Mouse (Mus musculus) stomach, postnatal 0 days (tissue): Measurements from ENCODE around the gene Agrp. TPM values are rescaled to one million over a fixed set of nuclear protein-coding genes. Genes with fewer than 3 reads are reported as not detected.

Experiments
- ATAC-seq: fragments of 200-750 bp; cut with Nextera tagmentation; 2 replicates; pipeline ENCODE4 v1.8.0; 2017; ENCODE audit not compliant: low FRiP score, low TSS enrichment
- DNase-seq: peaks from one replicate; pipeline ENCODE4 v3.0.0-alpha.2; 2016; ENCODE audit warnings: low spot score
- H3K27ac ChIP-seq: fragments of 300-500 bp; sonication (generic); replicated peaks from 2 replicates; pipeline ENCODE4 v1.5.1; 2014; ENCODE audit warnings: mild to moderate bottlenecking, control low read depth
- H3K27me3 ChIP-seq: fragments of 300-500 bp; sonication (generic); 2 replicates; pipeline ENCODE4 v1.6.1; 2014; ENCODE audit warnings: low read length; ENCODE audit not compliant: control insufficient read depth, insufficient read depth
- H3K36me3 ChIP-seq: fragments of 300-500 bp; sonication (generic); 2 replicates; pipeline ENCODE4 v1.6.1; 2014; ENCODE audit warnings: low read length, mixed read lengths; ENCODE audit not compliant: control insufficient read depth, insufficient read depth
- H3K4me1 ChIP-seq: fragments of 300-500 bp; sonication (generic); replicated peaks from 2 replicates; pipeline ENCODE4 v1.6.1; 2014; ENCODE audit warnings: antibody characterized with exemption; ENCODE audit not compliant: control insufficient read depth, insufficient read depth
- H3K4me2 ChIP-seq: fragments of 300-500 bp; sonication (generic); replicated peaks from 2 replicates; pipeline ENCODE4 v1.6.1; 2014; ENCODE audit warnings: low read depth, mild to moderate bottlenecking, control low read depth, moderate library complexity
- H3K4me3 ChIP-seq: fragments of 300-500 bp; sonication (generic); 2 replicates; pipeline ENCODE4 v1.5.1; 2014; ENCODE audit warnings: low read depth, low read length, control low read depth
- H3K9ac ChIP-seq: fragments of 300-500 bp; sonication (generic); 2 replicates; pipeline ENCODE4 v1.6.1; 2014; ENCODE audit warnings: mild to moderate bottlenecking, low read length, control low read depth, mixed read lengths
- H3K9me3 ChIP-seq: fragments of 300-500 bp; sonication (generic); 2 replicates; pipeline ENCODE4 v1.6.1; 2016; ENCODE audit warnings: low read length; ENCODE audit not compliant: control insufficient read depth
- CTCF ChIP-seq: IDR thresholded peaks from 2 replicates; pipeline ENCODE4 v1.5.1; 2016; ENCODE audit warnings: antibody characterized with exemption, low read depth, mild to moderate bottlenecking, moderate library complexity
- EP300 ChIP-seq: optimal IDR thresholded peaks from 2 replicates; pipeline ENCODE3; 2016; ENCODE audit warnings: antibody characterized with exemption
- WGBS: fragments of 180-500 bp; shearing (Covaris S2); extraction: QIAGEN DNeasy Blood & Tissue Kit; methylation state at CpG from one replicate; pipeline ENCODE4 v1.1.7; 2014; 5-methylcytosine and 5-hydroxymethylcytosine counted together
- microRNA counts: library from miRNA; unstranded; fragments of <30 nt; microRNA quantifications from one replicate; lab custom pipeline; 2015
- microRNA-seq: library from miRNA; unstranded; fragments of <30 nt; microRNA quantifications from one replicate; pipeline ENCODE4, GENCODE M21; 2016
- polyA plus RNA-seq: library from polyadenylated mRNA; unstranded; fragments of >200 nt; fragmentation: Nextera tagmentation; extraction: Ambion mirVana; gene quantifications from 2 replicates; pipeline ENCODE4 v1.2.1, GENCODE M21; 2015

The Agrp gene
- polyA plus RNA-seq, 1 experiment from 2014 or later, result 0.45 TPM

DNA sequence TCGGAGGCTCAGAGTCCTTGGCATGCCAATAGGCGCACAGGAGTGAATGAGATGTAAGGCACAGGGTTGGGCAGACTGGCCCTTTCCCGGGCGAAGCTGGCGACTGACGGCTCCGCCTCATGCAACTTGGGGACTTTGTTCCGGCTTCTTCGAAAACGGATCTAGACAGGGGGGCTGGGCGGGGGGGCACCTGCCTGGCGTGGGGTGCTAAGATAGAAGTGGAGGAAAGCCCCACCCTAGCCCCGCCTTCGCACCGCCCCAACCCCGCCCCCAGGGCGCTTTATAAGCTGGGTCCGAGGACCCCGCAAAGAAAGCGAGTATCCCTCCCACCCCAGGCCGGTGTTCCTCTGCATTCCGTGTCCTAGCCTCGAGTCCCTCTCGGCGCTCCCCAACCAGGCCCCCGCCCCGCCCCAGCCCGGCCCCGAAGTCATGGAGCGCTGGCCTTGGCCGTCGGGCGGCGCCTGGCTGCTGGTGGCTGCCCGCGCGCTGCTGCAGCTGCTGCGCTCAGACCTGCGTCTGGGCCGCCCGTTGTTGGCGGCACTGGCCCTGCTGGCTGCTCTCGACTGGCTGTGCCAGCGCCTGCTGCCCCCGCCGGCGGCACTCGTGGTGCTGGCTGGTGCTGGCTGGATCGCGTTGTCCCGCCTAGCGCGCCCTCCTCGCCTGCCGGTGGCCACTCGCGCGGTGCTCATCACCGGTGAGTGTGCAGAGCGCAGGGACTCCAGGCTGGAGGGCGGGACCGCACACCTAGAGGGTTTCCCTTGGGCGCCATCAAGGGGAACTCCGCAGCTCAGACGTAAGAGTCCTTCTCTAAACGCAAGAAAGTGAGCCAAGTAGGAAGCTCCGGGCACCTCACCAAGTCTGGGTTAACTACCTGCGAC, 118.5 kb downstream of the Agrp start, which contains the start of gene Hsd11b2:
Hsd11b2 (plus strand) TSS at position 320 of the 878 bp plus-strand sequence.
- Histone ChIP-seq H3K4me3 (peak within 1 kb of the TSS; percentile 48), H3K36me3 (peaks cover 6% of the 10 kb centered on the region; the same call in 1 of the 2 replicates), H3K4me2 (peak within 1 kb of the TSS; percentile 80), H3K9me3 (no peaks in the 10 kb centered on the region), H3K4me1 (peaks cover 8% of the 10 kb centered on the region; the same call in 1 of the 2 replicates), H3K27ac (peak within 1 kb of the TSS; percentile 36; the same call in 1 of the 2 replicates), H3K9ac (peak within 1 kb of the TSS; percentile 59), H3K27me3 (no peaks in the 10 kb centered on the region)
- DNase-seq, result peak; percentile 71
- TF ChIP-seq EP300, result no peak
- TF ChIP-seq CTCF, result no peak; the same call in 1 of the 2 replicates
- peak; percentile 55 for ATAC-seq
- 1% methylated on average over 68 of the region's 68 CpGs for WGBS

GRCm38 (mm10) chr8:105517346-105517745, 119.8 kb downstream of the Agrp start:
- 32% methylated on average over 8 of the region's 8 CpGs for WGBS
- TF ChIP-seq CTCF (no peak), EP300 (no peak)
- no peak overlapping the region for H3K4me3 ChIP-seq
- no peaks in the 10 kb centered on the region for H3K9me3 ChIP-seq
- peaks cover 8% of the 10 kb centered on the region; the same call in 1 of the 2 replicates for H3K4me1 ChIP-seq
- ATAC-seq (no peak), DNase-seq (no peak)
- no peak overlapping the region for H3K4me2 ChIP-seq
- no peak overlapping the region for H3K9ac ChIP-seq
- H3K27me3 ChIP-seq, result no peaks in the 10 kb centered on the region
- peaks cover 4% of the 10 kb centered on the region; the same call in 1 of the 2 replicates for H3K36me3 ChIP-seq
- H3K27ac ChIP-seq, result no peak overlapping the region

MicroRNA genes within 50 kb of the gene (microRNA counts, 519-probe panel; counts per million panel counts)
- not detected for microRNA mmu-miR-1966 (lab: Ali Mortazavi, UCI)

Small RNAs within 50 kb of the gene (microRNA-seq; reads per million reads assigned to microRNA genes)
- gene Mir1966, result not detected

Other genes with a start within 250 kb of the Agrp start
- not detected in 2 replicates for gene Kctd19, start 223.9 kb downstream of the Agrp start, polyA plus RNA-seq
- 0.08 and 0.19 TPM in 2 replicates for gene Lrrc36, start 223.8 kb downstream of the Agrp start, polyA plus RNA-seq
- 89.9 and 99.8 TPM in 2 replicates for gene Tppp3, start 165.9 kb downstream of the Agrp start, polyA plus RNA-seq
- 15.6 and 17.2 TPM in 2 replicates for gene Zdhhc1, start 140.5 kb downstream of the Agrp start, polyA plus RNA-seq
- 2.5 and 2.8 TPM in 2 replicates for gene Hsd11b2, start 118.6 kb downstream of the Agrp start, polyA plus RNA-seq
- gene Atp6v0d1, start 71.3 kb downstream of the Agrp start, polyA plus RNA-seq, result 96.2 and 101 TPM in 2 replicates
- gene Ripor1, start 32.1 kb downstream of the Agrp start, polyA plus RNA-seq, result 8.9 and 9.3 TPM in 2 replicates
- 43.3 and 56.6 TPM in 2 replicates for gene Ctcf, start 825 bp downstream of the Agrp start, polyA plus RNA-seq
- gene Carmil2, start 48.9 kb upstream of the Agrp start, polyA plus RNA-seq, result 0.58 and 0.61 TPM in 2 replicates
- 26.7 and 30.7 TPM in 2 replicates for gene Acd, start 63.7 kb upstream of the Agrp start, polyA plus RNA-seq
- 12.4 and 13.0 TPM in 2 replicates for gene Pard6a, start 63.8 kb upstream of the Agrp start, polyA plus RNA-seq
- 0.08 and 0.13 TPM in 2 replicates for gene 4933405L10Rik, start 70.3 kb upstream of the Agrp start, polyA plus RNA-seq
- gene Enkd1, start 70.8 kb upstream of the Agrp start, polyA plus RNA-seq, result 5.4 and 5.8 TPM in 2 replicates
- 14.5 and 16.9 TPM in 2 replicates for gene Gfod2, start 121.3 kb upstream of the Agrp start, polyA plus RNA-seq
- 7.1 TPM in 2 replicates for gene Ranbp10, start 190.0 kb upstream of the Agrp start, polyA plus RNA-seq
- gene Tsnaxip1, start 190.3 kb upstream of the Agrp start, polyA plus RNA-seq, result not detected in 2 replicates
- 14.2 and 15.1 TPM in 2 replicates for gene Cenpt, start 215.9 kb upstream of the Agrp start, polyA plus RNA-seq
- 36.8 and 37.8 TPM in 2 replicates for gene Thap11, start 217.7 kb upstream of the Agrp start, polyA plus RNA-seq
- gene Nutf2, start 223.2 kb upstream of the Agrp start, polyA plus RNA-seq, result 83.5 and 103 TPM in 2 replicates
- 13.7 and 14.8 TPM in 2 replicates for gene Edc4, start 243.5 kb upstream of the Agrp start, polyA plus RNA-seq